Mouse (Mus musculus) heart, embryonic 12.5 days (tissue): ENCODE measurements around the gene 1700030K09Rik. TPM values are rescaled to one million over a fixed set of nuclear protein-coding genes. Genes with fewer than 3 reads are reported as not detected.

Experiments used
- ATAC-seq: fragments of 200-750 bp; cut with Nextera tagmentation; 2 replicates; pipeline ENCODE4 v1.8.0; 2017; ENCODE audit warnings: moderate TSS enrichment, moderate library complexity; ENCODE audit not compliant: insufficient number of reproducible peaks, low FRiP score
- H3K27ac ChIP-seq: fragments of 300-500 bp; sonication (generic); 2 replicates; pipeline ENCODE4 v1.5.1; 2016; ENCODE audit warnings: mild to moderate bottlenecking, moderate library complexity; ENCODE audit not compliant: poor library complexity, severe bottlenecking
- H3K27me3 ChIP-seq: fragments of 300-500 bp; sonication (generic); replicated peaks from 2 replicates; pipeline ENCODE4 v1.6.1; 2016; ENCODE audit warnings: mild to moderate bottlenecking, moderate library complexity
- H3K36me3 ChIP-seq: fragments of 300-500 bp; sonication (generic); 2 replicates; pipeline ENCODE4 v1.6.1; 2016; ENCODE audit warnings: mild to moderate bottlenecking, moderate library complexity
- H3K4me1 ChIP-seq: fragments of 300-500 bp; sonication (generic); replicated peaks from 2 replicates; pipeline ENCODE4 v1.6.1; 2016; ENCODE audit warnings: mild to moderate bottlenecking
- H3K4me2 ChIP-seq: fragments of 300-500 bp; sonication (generic); 2 replicates; pipeline ENCODE4 v1.6.1; 2016; ENCODE audit warnings: mild to moderate bottlenecking, moderate library complexity
- H3K4me3 ChIP-seq: fragments of 300-500 bp; sonication (generic); 2 replicates; pipeline ENCODE4 v1.5.1; 2016; ENCODE audit warnings: mild to moderate bottlenecking
- H3K9ac ChIP-seq: fragments of 300-500 bp; sonication (generic); 2 replicates; pipeline ENCODE4 v1.6.1; 2016; ENCODE audit warnings: mild to moderate bottlenecking, moderate library complexity
- H3K9me3 ChIP-seq: fragments of 300-500 bp; sonication (generic); replicated peaks from 2 replicates; pipeline ENCODE4 v1.6.1; 2016; ENCODE audit warnings: mild to moderate bottlenecking, moderate library complexity
- WGBS: fragments of 180-500 bp; shearing (Covaris S2); methylation state at CpG from one replicate; pipeline ENCODE4 v1.1.7; 2016; 5-methylcytosine and 5-hydroxymethylcytosine counted together
- polyA plus RNA-seq: library from polyadenylated mRNA; unstranded; fragments of >200 nt; fragmentation: Nextera tagmentation; extraction: Ambion mirVana; gene quantifications from 2 replicates; pipeline ENCODE4 v1.2.1, GENCODE M21; 2016

Gene 1700030K09Rik
- polyA plus RNA-seq, 1 experiment from 2014 or later, result 10.7 TPM

DNA sequence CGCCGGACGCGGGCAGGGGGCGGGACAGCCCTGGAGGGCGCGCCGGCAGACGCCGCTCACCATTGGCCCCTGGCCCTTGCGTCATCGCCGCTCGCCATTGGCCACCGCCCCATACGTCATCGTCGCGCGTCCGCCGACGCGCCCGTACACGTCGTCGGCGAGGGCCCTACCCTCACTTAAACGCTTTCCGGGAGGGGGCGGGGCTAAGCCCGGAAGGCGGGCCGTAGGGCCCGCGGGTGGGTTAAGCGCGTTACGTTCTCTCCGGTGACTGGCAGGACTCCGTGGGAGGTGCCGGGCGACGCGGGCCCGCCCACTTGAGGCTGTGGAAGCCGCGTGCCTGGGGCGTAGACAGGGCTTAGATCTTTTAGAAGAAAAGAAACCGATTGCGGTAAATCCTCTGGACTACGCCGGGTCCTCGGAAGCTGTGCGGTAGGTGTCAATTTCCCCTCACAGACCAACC lies 49.0 kb downstream of the 1700030K09Rik start:
- peak overlapping the region; percentile 77 for H3K4me2 ChIP-seq
- under 1% methylated on average over 54 of the region's 56 CpGs for WGBS
- H3K27me3 ChIP-seq, result no peaks in the 10 kb centered on the region
- H3K9ac ChIP-seq, result peak overlapping the region; percentile 93
- peak overlapping the region; percentile 96 for H3K4me3 ChIP-seq
- H3K27ac ChIP-seq, result peak overlapping the region; percentile 38; the same call in 1 of the 2 replicates
- peaks cover 25% of the 10 kb centered on the region for H3K4me1 ChIP-seq
- peak; percentile 98 for ATAC-seq
- H3K9me3 ChIP-seq, result no peaks in the 10 kb centered on the region
- peaks cover 44% of the 10 kb centered on the region for H3K36me3 ChIP-seq

DNA sequence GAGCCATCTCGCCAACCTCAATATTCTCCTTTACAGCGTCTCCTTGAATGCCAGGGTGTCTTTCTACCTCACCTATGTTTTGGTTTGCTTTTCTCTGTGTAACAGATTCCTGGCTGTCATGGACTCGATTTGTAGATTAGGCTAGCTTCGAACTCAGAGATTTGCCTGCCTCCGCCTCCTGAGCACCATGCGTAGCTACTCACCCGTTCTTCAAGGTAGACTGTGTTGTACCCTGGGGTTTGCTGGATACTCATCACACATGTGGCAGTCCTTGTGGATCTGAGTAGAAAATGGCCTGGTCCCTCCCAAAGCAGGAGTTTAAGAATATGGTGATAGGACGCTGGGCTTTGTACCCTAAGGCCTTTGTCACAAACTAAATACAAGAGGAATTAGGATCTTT lies 49.7 kb downstream of the 1700030K09Rik start:
- Histone ChIP-seq H3K4me2 (peak overlapping the region; percentile 77), H3K9me3 (no peaks in the 10 kb centered on the region), H3K36me3 (peaks cover 38% of the 10 kb centered on the region), H3K27me3 (no peaks in the 10 kb centered on the region), H3K9ac (peak overlapping the region; percentile 73), H3K4me1 (peaks cover 25% of the 10 kb centered on the region), H3K4me3 (peak overlapping the region; percentile 96), H3K27ac (peak overlapping the region; percentile 38; the same call in 1 of the 2 replicates)
- WGBS, result 11% methylated on average over 8 of the region's 8 CpGs
- ATAC-seq, result no peak

DNA sequence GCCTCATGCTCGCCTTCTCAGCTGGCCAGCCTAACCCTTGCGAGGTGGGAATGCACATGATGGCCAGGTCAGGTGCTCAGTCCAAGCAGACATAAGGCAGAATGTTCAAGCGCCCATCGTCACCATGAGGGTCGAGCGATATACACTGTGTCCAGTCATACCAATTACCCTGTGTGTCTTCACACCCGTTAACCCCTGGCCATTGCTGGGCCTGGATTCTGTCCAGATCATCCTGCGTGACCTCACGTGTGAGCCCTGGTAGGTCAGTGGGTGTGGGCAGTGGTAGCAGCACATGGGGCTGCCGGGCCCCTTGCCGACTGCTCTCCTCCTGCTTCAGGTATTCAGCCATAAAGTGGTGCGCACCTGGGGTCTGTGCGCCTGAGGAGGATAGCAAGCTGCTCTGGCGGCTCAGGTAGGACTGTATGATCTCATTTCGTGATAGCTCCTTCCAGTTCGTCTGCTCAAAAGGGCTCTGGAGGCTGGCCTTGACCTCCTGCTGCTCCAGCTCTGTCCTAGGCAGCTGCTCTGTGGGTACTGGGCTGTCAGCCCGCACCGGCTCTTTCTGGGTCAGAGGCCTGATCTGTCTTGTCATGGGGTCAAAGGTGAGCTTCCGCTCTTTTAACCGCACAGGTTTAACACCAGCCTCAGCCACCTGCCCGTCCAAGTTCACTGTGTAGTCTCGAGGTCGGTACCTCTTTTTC lies 51.9 kb downstream of the 1700030K09Rik start:
- Histone ChIP-seq H3K27me3 (no peaks in the 10 kb centered on the region), H3K4me3 (no peak overlapping the region), H3K9ac (no peak overlapping the region), H3K4me1 (peaks cover 43% of the 10 kb centered on the region), H3K4me2 (no peak overlapping the region), H3K27ac (no peak overlapping the region), H3K36me3 (peaks cover 38% of the 10 kb centered on the region), H3K9me3 (no peaks in the 10 kb centered on the region)
- WGBS, result 91% methylated on average over 23 of the region's 23 CpGs
- ATAC-seq, result no peak

DNA sequence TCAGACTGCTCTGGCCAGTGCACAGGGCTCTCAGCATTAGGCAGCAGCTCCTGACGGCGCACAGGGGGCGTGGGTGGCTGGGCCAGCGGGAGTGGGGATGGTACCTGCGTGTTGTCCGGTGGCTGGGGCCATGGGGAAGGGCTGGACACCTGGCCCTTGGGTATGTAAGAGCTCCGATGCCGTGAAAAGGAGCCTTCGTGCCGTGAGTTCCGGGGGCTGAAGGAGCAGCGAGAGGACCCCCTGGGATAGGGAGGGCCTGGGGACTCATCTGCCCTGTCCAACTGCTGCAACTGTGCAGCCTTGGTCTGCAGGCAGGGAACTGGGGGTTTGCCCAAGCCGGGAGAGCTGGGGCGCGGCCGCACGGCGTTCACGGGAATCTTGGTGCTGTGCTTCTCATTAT lies 52.5 kb downstream of the 1700030K09Rik start:
- WGBS, result 90% methylated on average over 19 of the region's 19 CpGs

DNA sequence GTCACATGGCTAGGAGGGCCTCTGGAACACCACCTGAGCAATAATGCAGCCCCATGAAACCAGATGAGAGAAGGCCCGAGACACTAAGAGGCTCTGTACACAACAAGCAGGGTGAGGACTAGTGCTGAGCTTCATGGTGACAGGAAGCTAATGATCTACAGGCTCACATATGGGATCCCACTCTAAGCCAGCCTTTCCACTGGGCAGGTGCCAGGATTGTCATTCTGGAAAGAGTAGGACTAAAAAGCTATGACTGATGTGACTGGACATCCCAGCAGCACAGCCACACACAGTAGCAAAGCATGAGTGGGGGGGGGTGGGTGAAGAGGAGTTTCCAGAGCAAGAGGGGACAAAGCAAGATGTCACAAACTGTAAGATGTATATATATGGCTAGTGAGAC lies 54.2 kb downstream of the 1700030K09Rik start:
- no peaks in the 10 kb centered on the region for H3K9me3 ChIP-seq
- H3K4me1 ChIP-seq, result peaks cover 46% of the 10 kb centered on the region
- ATAC-seq, result no peak
- 81% methylated on average over 1 of the region's 1 CpGs for WGBS
- H3K27ac ChIP-seq, result no peak overlapping the region
- H3K36me3 ChIP-seq, result peaks cover 42% of the 10 kb centered on the region
- no peak overlapping the region for H3K9ac ChIP-seq
- no peak overlapping the region for H3K4me2 ChIP-seq
- H3K27me3 ChIP-seq, result no peaks in the 10 kb centered on the region
- H3K4me3 ChIP-seq, result no peak overlapping the region

More for the DNA sequence above, 52.5 kb downstream of the 1700030K09Rik start:
- Histone ChIP-seq H3K27ac (no peak overlapping the region), H3K4me1 (peaks cover 41% of the 10 kb centered on the region), H3K36me3 (peaks cover 38% of the 10 kb centered on the region), H3K4me3 (no peak overlapping the region), H3K9ac (no peak overlapping the region), H3K4me2 (no peak overlapping the region), H3K9me3 (no peaks in the 10 kb centered on the region), H3K27me3 (no peaks in the 10 kb centered on the region)
- no peak for ATAC-seq

DNA sequence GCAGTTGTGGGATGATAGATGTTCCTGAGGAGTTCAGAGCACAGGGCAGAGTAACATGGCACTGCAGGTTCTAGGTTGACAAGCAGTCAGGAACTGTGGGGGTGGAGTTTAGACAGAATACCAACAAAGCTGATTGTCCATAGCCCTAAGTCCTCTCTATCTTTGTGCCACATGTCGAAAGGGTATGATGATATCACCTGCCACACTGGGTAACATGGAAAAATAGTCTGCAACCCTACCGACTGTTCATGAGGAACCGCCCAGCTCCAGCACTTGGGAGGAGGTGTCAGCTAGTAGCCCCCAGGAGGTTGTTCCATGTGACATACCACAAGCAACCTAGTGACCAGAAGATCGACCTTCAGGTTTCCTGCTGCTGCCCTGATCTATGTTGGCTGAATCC lies 54.8 kb downstream of the 1700030K09Rik start:
- 73% methylated on average over 4 of the region's 4 CpGs for WGBS
- no peak overlapping the region for H3K4me3 ChIP-seq
- H3K27me3 ChIP-seq, result no peaks in the 10 kb centered on the region
- no peaks in the 10 kb centered on the region for H3K9me3 ChIP-seq
- H3K4me1 ChIP-seq, result peaks cover 49% of the 10 kb centered on the region
- no peak for ATAC-seq
- H3K27ac ChIP-seq, result no peak overlapping the region
- H3K36me3 ChIP-seq, result peaks cover 43% of the 10 kb centered on the region
- no peak overlapping the region for H3K4me2 ChIP-seq
- H3K9ac ChIP-seq, result no peak overlapping the region

DNA sequence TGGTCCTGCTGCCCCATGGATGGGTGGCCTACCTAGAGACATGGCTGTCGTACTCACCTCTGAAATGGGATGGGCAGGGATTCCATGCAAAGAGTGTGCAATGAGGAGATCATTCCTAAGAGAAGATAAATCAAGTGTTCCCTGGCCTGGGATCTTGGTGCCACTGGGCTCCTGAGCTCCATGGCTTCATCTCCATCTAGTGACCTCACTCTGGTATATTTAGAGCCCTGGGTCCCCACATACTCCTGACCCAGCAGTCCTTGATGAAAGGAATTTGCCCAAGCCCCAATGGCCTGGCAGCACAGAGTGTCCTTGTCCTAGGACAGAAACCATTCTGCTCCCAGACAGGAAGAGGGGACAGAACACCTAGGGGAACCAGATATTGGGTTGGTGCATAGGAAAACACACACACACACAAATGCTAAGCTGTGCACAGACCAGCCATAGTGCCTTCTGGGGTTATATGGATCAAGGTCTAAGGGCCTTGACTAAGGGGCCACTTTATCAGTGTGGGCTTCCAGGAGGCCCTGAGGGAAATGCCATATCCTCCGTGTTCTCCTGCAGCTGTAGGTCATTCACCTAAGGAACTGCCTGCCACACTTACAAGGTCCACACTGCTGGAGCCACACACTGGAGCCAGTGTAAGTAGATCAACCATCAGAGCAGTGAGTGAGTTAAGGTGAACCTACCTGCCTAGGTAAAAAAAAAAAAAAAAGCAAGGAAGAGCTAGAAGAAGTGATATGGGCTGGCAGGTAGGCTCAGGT lies 56.0 kb downstream of the 1700030K09Rik start:
- Histone ChIP-seq H3K4me3 (no peak overlapping the region), H3K27ac (peak overlapping the region; percentile 71), H3K36me3 (peaks cover 38% of the 10 kb centered on the region), H3K9me3 (no peaks in the 10 kb centered on the region), H3K9ac (no peak overlapping the region), H3K4me2 (no peak overlapping the region), H3K27me3 (no peaks in the 10 kb centered on the region), H3K4me1 (peaks cover 48% of the 10 kb centered on the region)
- WGBS, result 78% methylated on average over 2 of the region's 2 CpGs
- no peak for ATAC-seq

DNA sequence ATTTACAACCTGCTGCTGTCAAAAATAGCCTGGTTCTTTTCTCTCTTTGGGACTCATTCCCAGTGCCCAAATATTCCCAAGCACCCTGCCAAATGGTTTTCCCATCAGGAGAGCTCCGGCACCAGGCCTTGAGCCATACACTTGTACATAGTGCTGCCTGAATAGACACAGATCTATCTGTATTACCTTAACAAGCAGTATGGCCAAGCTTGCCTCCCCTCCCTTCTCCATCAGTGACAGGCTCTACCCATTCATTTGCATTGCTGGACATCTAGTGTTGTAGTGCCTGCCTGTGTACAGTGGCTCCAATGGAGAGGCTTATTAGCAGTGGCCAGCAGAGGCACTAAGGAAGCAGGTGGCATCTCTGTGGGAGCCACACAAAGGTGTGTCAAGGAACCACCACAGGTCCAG lies 56.8 kb downstream of the 1700030K09Rik start:
- no peak overlapping the region for H3K9ac ChIP-seq
- H3K4me2 ChIP-seq, result no peak overlapping the region
- no peak overlapping the region; the same call in 1 of the 2 replicates for H3K27ac ChIP-seq
- H3K36me3 ChIP-seq, result peaks cover 30% of the 10 kb centered on the region
- H3K9me3 ChIP-seq, result no peaks in the 10 kb centered on the region
- H3K27me3 ChIP-seq, result no peaks in the 10 kb centered on the region
- peaks cover 55% of the 10 kb centered on the region for H3K4me1 ChIP-seq
- no peak for ATAC-seq
- no peak overlapping the region for H3K4me3 ChIP-seq
- 94% methylated on average over 1 of the region's 1 CpGs for WGBS

DNA sequence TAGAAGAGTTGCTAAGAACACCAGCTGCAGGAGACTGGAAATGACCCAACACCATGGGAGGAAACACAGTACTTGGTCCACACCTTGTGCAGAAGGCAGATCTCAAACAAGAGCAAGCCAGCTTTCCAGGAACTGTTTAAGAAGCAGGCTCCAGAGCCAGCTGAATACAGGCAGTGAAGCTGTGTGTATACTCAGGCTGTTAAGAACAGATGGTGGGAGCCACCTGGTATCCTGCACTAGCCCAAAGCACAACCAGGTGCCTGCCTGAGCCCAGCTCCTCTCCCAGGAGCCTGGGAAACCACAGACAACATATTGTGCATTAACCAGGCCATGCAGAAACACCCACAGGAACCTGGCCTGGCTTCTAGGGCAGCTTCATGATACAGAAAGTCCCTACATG lies 60.5 kb downstream of the 1700030K09Rik start:
- H3K9me3 ChIP-seq, result no peaks in the 10 kb centered on the region
- ATAC-seq, result no peak
- H3K36me3 ChIP-seq, result peaks cover 10% of the 10 kb centered on the region; the same call in 1 of the 2 replicates
- no peak overlapping the region for H3K27ac ChIP-seq
- no peaks in the 10 kb centered on the region for H3K27me3 ChIP-seq
- peaks cover 71% of the 10 kb centered on the region for H3K4me1 ChIP-seq
- H3K4me3 ChIP-seq, result no peak overlapping the region
- H3K4me2 ChIP-seq, result no peak overlapping the region
- H3K9ac ChIP-seq, result no peak overlapping the region

DNA sequence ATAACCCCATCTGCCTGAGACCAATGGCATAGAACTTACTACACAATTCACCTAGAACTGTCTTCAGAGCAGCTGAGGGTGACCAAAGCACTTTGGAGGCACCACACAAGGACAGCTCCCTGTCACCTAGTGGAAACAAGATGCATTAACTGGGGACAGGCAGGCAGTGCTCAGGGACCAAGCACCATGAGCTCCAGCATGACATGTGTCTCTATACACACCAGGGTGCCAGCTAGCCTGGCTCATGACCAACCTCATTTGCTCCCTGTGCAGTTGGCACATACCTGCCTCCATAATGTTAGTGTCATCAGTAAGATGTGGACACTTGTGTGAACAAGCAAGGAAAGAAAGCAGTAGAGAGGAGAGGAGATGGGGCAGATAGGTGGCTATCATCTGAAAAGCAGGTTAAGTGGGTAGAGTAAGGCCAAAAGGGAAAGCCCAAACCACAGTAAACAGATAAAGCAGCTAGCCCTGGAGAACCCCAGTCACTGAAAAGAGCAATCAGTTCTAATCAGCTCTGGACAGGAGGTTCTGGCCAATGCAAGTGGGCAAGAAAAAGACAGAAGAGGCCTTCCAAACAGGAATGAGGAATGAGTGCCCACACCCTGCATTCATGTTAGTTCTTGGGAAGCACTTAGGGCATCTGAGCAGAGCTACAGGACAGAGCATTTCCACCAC lies 61.1 kb downstream of the 1700030K09Rik start:
- Histone ChIP-seq H3K4me1 (peaks cover 66% of the 10 kb centered on the region), H3K4me2 (no peak overlapping the region), H3K9ac (no peak overlapping the region), H3K36me3 (peaks cover 8% of the 10 kb centered on the region; the same call in 1 of the 2 replicates), H3K27me3 (no peaks in the 10 kb centered on the region), H3K4me3 (no peak overlapping the region), H3K27ac (no peak overlapping the region), H3K9me3 (no peaks in the 10 kb centered on the region)
- ATAC-seq, result no peak

DNA sequence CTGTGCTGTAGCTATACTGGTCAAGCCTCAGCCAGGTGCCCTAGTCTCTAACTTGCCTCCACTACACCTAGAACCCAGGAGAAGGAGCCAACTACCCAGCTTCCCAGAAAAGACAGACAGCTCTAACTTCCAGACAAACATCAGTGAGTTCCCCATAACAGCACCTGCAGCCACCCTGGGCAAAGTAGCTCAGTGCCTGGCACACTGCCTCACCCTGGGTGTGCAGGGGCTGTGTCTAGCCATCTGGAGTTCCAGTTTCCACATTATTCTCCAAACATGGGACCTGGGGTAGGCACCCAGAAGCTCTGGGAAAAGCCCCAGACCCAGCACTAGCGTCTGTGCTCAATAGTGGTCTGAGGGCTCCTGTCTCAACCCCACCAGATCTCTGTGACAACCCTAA lies 63.8 kb downstream of the 1700030K09Rik start:
- 85% methylated on average over 1 of the region's 1 CpGs for WGBS
- H3K4me2 ChIP-seq, result no peak overlapping the region
- no peak overlapping the region for H3K4me3 ChIP-seq
- H3K4me1 ChIP-seq, result peaks cover 65% of the 10 kb centered on the region
- H3K27ac ChIP-seq, result no peak overlapping the region
- peaks cover 5% of the 10 kb centered on the region; the same call in 1 of the 2 replicates for H3K36me3 ChIP-seq
- no peaks in the 10 kb centered on the region for H3K27me3 ChIP-seq
- ATAC-seq, result no peak
- no peaks in the 10 kb centered on the region for H3K9me3 ChIP-seq
- no peak overlapping the region for H3K9ac ChIP-seq
